Mouse (Mus musculus): ENCODE results near the gene Unc80. TPM values are rescaled to one million over a fixed set of nuclear protein-coding genes. Genes with fewer than 3 reads are reported as not detected.

Gene Unc80
- polyA plus RNA-seq (2012; rRNA removed), result not detected in 2 replicates

DNA sequence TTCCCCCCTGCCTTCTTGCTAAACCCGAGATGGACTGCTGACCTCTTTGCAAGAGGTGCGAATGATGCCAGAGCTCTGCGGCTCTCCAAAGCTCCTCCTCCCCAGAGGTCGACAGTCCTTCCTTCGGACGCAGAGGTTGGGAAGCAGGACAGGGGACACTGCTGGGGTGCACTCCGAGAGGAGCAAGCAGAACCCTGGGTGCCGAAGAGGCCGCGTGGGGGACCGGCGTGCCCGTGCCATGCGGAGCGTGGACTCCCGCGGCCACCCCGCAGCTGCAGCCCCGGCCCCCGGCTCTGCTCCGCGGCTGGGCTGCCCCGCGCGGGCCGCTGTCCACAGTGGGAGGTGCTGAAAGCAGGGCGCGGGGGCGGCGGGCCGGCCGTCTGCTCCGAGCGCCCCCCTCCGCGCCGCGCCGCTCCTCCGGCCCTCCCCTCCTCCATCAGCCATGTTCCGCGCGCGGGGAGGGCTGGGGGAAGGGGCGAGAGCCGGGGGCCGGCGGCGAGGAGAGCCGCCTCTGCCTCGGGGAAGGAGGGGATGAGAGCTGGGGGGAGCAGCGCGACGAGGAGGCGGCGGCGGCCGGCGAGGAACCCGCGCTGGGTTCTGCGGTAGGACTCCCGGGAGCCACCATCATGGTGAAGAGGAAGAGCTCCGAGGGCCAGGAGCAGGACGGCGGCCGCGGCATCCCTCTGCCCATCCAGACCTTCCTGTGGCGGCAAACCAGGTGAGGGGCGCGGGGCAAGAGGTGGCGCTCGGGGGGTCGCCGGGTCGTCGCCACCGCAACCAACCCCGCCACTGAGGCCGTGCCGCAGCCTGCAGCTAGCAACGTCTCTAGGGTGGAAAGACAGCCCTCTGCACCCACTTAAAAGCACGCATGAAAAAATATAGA is at the start of gene Unc80:
Unc80 (plus strand) TSS at position 547 of the 883 bp plus-strand sequence.
- 6% methylated on average over 77 of the region's 83 CpGs for WGBS
- H3K36me3 ChIP-seq (ENCODE audit: control insufficient read depth, insufficient read depth, low read length), result no peaks in the 10 kb centered on the region

DNA sequence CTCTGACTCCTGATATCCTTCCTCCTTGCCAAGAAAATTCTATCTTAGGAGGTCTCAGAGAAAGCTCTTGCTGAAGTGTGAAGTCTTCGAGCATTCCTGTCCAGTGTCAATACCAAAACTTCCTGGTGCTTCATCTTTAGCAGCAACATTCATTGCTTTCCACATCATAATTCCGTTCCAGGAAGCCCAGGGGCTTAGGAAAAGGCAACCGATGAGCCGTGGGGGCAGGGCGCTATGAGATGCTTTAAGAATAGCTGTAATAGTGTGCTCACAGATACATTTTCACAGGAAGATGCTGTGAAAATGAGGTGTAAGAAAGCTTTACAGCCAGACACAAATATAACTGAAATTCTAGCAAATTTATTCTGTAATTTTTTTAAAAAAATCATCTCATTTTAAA is 42.1 kb upstream of the Unc80 start:
- H3K27me3 ChIP-seq (ENCODE audit: control insufficient read depth, insufficient read depth, low read length), result no peaks in the 10 kb centered on the region
- no peak overlapping the region for H3K4me3 ChIP-seq (ENCODE audit: extremely low read depth, insufficient read depth, insufficient read length)
- DNase-seq (ENCODE audit: low read depth in 1 of 2, low spot score in 2 of 2), result no peak
- H3K4me1 ChIP-seq (ENCODE audit: control insufficient read depth, insufficient read depth, insufficient read length), result no peaks in the 10 kb centered on the region
- no peak for TF ChIP-seq CTCF (IDR thresholded peaks at IDR 0.05; ENCODE audit: extremely low read depth, insufficient read depth, insufficient read length, insufficient replicate concordance)
- no peak for TF ChIP-seq POLR2A (IDR thresholded peaks at IDR 0.05; ENCODE audit: low read depth, low read length)
- 93% methylated on average over 5 of the region's 5 CpGs for WGBS
- H3K27ac ChIP-seq (ENCODE audit: insufficient read depth, low read length), result no peak overlapping the region
- no peaks in the 10 kb centered on the region for H3K36me3 ChIP-seq (ENCODE audit: control insufficient read depth, insufficient read depth, low read length)

More for the DNA sequence above, at the start of gene Unc80:
- TF ChIP-seq CTCF (IDR thresholded peaks at IDR 0.05; ENCODE audit: extremely low read depth, insufficient read depth, insufficient read length, insufficient replicate concordance) (no peak), POLR2A (IDR thresholded peaks at IDR 0.05; ENCODE audit: low read depth, low read length) (no peak)
- no peaks in the 10 kb centered on the region for H3K4me1 ChIP-seq (ENCODE audit: control insufficient read depth, insufficient read depth, insufficient read length)
- DNase-seq (ENCODE audit: low read depth in 1 of 2, low spot score in 2 of 2), result no peak
- H3K27me3 ChIP-seq (ENCODE audit: control insufficient read depth, insufficient read depth, low read length), result peaks cover 11% of the 10 kb centered on the region
- no peak within 1 kb of the TSS for H3K4me3 ChIP-seq (ENCODE audit: extremely low read depth, insufficient read depth, insufficient read length)
- H3K27ac ChIP-seq (ENCODE audit: insufficient read depth, low read length), result no peak within 1 kb of the TSS

GRCm38 (mm10) chr1:66430962-66431361 is 37.2 kb upstream of the Unc80 start:
- Histone ChIP-seq H3K4me1 (ENCODE audit: control insufficient read depth, insufficient read depth, insufficient read length) (no peaks in the 10 kb centered on the region), H3K4me3 (ENCODE audit: extremely low read depth, insufficient read depth, insufficient read length) (no peak overlapping the region), H3K36me3 (ENCODE audit: control insufficient read depth, insufficient read depth, low read length) (no peaks in the 10 kb centered on the region), H3K27me3 (ENCODE audit: control insufficient read depth, insufficient read depth, low read length) (no peaks in the 10 kb centered on the region), H3K27ac (ENCODE audit: insufficient read depth, low read length) (no peak overlapping the region)
- no peak for DNase-seq (ENCODE audit: low read depth in 1 of 2, low spot score in 2 of 2)
- no peak for TF ChIP-seq CTCF (IDR thresholded peaks at IDR 0.05; ENCODE audit: extremely low read depth, insufficient read depth, insufficient read length, insufficient replicate concordance)
- no peak for TF ChIP-seq POLR2A (IDR thresholded peaks at IDR 0.05; ENCODE audit: low read depth, low read length)

GRCm38 (mm10) chr1:66431472-66431871 is 36.7 kb upstream of the Unc80 start:
- H3K4me3 ChIP-seq (ENCODE audit: extremely low read depth, insufficient read depth, insufficient read length), result no peak overlapping the region
- no peaks in the 10 kb centered on the region for H3K27me3 ChIP-seq (ENCODE audit: control insufficient read depth, insufficient read depth, low read length)
- no peak overlapping the region for H3K27ac ChIP-seq (ENCODE audit: insufficient read depth, low read length)
- H3K36me3 ChIP-seq (ENCODE audit: control insufficient read depth, insufficient read depth, low read length), result no peaks in the 10 kb centered on the region
- no peak for DNase-seq (ENCODE audit: low read depth in 1 of 2, low spot score in 2 of 2)
- TF ChIP-seq POLR2A (IDR thresholded peaks at IDR 0.05; ENCODE audit: low read depth, low read length) (no peak), CTCF (IDR thresholded peaks at IDR 0.05; ENCODE audit: extremely low read depth, insufficient read depth, insufficient read length, insufficient replicate concordance) (no peak)
- 77% methylated on average over 6 of the region's 6 CpGs for WGBS
- no peaks in the 10 kb centered on the region for H3K4me1 ChIP-seq (ENCODE audit: control insufficient read depth, insufficient read depth, insufficient read length)

DNA sequence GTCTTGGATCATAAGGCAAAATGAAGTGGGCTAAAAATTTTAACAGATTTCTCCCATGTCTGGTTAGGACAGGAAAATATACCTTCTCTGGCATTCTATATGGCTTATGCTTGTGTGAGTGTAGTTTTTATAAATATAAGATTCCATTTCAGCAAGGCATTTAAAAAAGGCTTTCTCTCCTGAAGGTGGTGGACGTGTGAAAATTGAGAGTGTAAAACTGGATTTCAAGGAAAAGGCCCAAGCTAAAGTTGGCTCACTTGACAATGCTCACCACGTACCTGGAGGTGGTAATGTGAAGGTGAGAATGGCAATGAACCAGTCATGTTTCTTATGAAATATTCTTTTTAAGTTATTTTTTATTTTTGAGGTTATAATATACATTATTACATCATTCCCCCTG is 30.1 kb upstream of the Unc80 start:
- WGBS, result 77% methylated on average over 2 of the region's 2 CpGs

DNA sequence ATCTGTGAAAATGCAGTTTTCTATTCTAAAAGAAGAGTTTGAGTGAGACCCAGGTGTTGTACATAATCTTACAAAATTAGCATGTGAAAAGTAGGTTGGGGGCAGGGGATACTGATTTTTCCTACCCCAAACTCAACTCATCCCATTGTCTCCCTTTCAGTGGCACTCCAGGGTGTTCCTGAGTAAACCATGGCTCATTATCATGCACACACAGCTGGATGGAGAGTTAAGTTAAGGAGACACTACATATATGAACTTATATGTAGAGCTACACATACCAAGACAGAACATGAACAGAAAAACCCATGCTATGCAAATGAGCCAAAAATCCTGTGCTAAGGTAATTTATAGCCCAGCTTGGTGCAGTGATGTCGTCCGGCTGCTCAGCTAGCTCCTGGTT is 25.2 kb upstream of the Unc80 start:
- no peak for DNase-seq (ENCODE audit: low read depth in 1 of 2, low spot score in 2 of 2)
- no peak overlapping the region for H3K27ac ChIP-seq (ENCODE audit: insufficient read depth, low read length)
- H3K4me3 ChIP-seq (ENCODE audit: extremely low read depth, insufficient read depth, insufficient read length), result no peak overlapping the region
- H3K27me3 ChIP-seq (ENCODE audit: control insufficient read depth, insufficient read depth, low read length), result no peaks in the 10 kb centered on the region
- H3K36me3 ChIP-seq (ENCODE audit: control insufficient read depth, insufficient read depth, low read length), result no peaks in the 10 kb centered on the region
- WGBS, result 89% methylated on average over 2 of the region's 2 CpGs
- no peaks in the 10 kb centered on the region for H3K4me1 ChIP-seq (ENCODE audit: control insufficient read depth, insufficient read depth, insufficient read length)
- no peak for TF ChIP-seq POLR2A (IDR thresholded peaks at IDR 0.05; ENCODE audit: low read depth, low read length)

More for the DNA sequence above, 30.1 kb upstream of the Unc80 start:
- DNase-seq (ENCODE audit: low read depth in 1 of 2, low spot score in 2 of 2), result no peak
- TF ChIP-seq CTCF (IDR thresholded peaks at IDR 0.05; ENCODE audit: extremely low read depth, insufficient read depth, insufficient read length, insufficient replicate concordance) (no peak), POLR2A (IDR thresholded peaks at IDR 0.05; ENCODE audit: low read depth, low read length) (no peak)
- H3K27ac ChIP-seq (ENCODE audit: insufficient read depth, low read length), result no peak overlapping the region
- H3K4me3 ChIP-seq (ENCODE audit: extremely low read depth, insufficient read depth, insufficient read length), result no peak overlapping the region
- H3K4me1 ChIP-seq (ENCODE audit: control insufficient read depth, insufficient read depth, insufficient read length), result no peaks in the 10 kb centered on the region
- H3K36me3 ChIP-seq (ENCODE audit: control insufficient read depth, insufficient read depth, low read length), result no peaks in the 10 kb centered on the region
- no peaks in the 10 kb centered on the region for H3K27me3 ChIP-seq (ENCODE audit: control insufficient read depth, insufficient read depth, low read length)

- H3K4me3 ChIP-seq (ENCODE audit: extremely low read depth, insufficient read depth, insufficient read length), result no peak overlapping the region
- TF ChIP-seq POLR2A (IDR thresholded peaks at IDR 0.05; ENCODE audit: low read depth, low read length) (no peak), CTCF (IDR thresholded peaks at IDR 0.05; ENCODE audit: extremely low read depth, insufficient read depth, insufficient read length, insufficient replicate concordance) (no peak)
- H3K4me1 ChIP-seq (ENCODE audit: control insufficient read depth, insufficient read depth, insufficient read length), result no peaks in the 10 kb centered on the region
- DNase-seq (ENCODE audit: low read depth in 1 of 2, low spot score in 2 of 2), result no peak
- H3K36me3 ChIP-seq (ENCODE audit: control insufficient read depth, insufficient read depth, low read length), result no peaks in the 10 kb centered on the region
- no peaks in the 10 kb centered on the region for H3K27me3 ChIP-seq (ENCODE audit: control insufficient read depth, insufficient read depth, low read length)
- no peak overlapping the region for H3K27ac ChIP-seq (ENCODE audit: insufficient read depth, low read length)
- 82% methylated on average over 2 of the region's 2 CpGs for WGBS
Observed at GRCm38 (mm10) chr1:66449471-66449870, 18.7 kb upstream of the Unc80 start.
